Mouse (Mus musculus) adrenal gland, postnatal 36 days (tissue): ENCODE results near the gene Nacc2. TPM values are rescaled to one million over a fixed set of nuclear protein-coding genes. Genes with fewer than 3 reads are reported as not detected.
A peak's percentile ranks its signal among the peaks of the same experiment; 100 is the strongest.

ENCODE experiments used
- DNase-seq, 2 experiments: peaks; one replicate each; pipeline ENCODE4 v3.0.0; 2021; ENCODE audit warnings: mixed read lengths in 1 of 2
- long read RNA-seq, 2 experiments: library from polyadenylated mRNA; stranded (forward); transcript quantifications; one replicate each; pipeline ENCODE4 v2.0.0; 2021; ENCODE audit warnings: borderline sequencing depth in 2 of 2
- total RNA-seq, 2 experiments: library from RNA; stranded (reverse); gene quantifications; 2 replicates each; pipeline ENCODE4 v1.2.3; 2021

Gene Nacc2
- total RNA-seq = 10 to 100 TPM; 33.3 to 40.1 TPM
- long read RNA-seq, experiment 1, full-length matches to known transcripts = 14 of 44 reads
- long read RNA-seq, experiment 1, partial matches to known transcripts = 10 of 44 reads
- long read RNA-seq, experiment 1, other reads (novel, unspliced or antisense) = 20 of 44 reads
- long read RNA-seq, experiment 2, full-length matches to known transcripts = 7 of 15 reads
- long read RNA-seq, experiment 2, partial matches to known transcripts = 1 of 15 reads
- long read RNA-seq, experiment 2, other reads (novel, unspliced or antisense) = 7 of 15 reads

- DNase-seq = peak in 1 of 2 experiments; percentile 44
Measured at GRCm38 (mm10) chr2:26123079-26123648, at the start of gene Nacc2. Gene Nacc2, minus strand, starts transcription at chr2:26123220.

GRCm38 (mm10) chr2:26172166-26172565 is 49.1 kb upstream of the Nacc2 start:
- no peak for DNase-seq

- no peak for DNase-seq
Measured at GRCm38 (mm10) chr2:26170376-26170775, 47.4 kb upstream of the Nacc2 start.

- no peak for DNase-seq
Measured at GRCm38 (mm10) chr2:26168843-26169579, 46.0 kb upstream of the Nacc2 start.

- DNase-seq = no peak
Measured at GRCm38 (mm10) chr2:26166890-26167289, 43.9 kb upstream of the Nacc2 start.

GRCm38 (mm10) chr2:26158064-26158463 is 35.0 kb upstream of the Nacc2 start:
- no peak for DNase-seq

GRCm38 (mm10) chr2:26156191-26156977 is 33.4 kb upstream of the Nacc2 start:
- DNase-seq = no peak

GRCm38 (mm10) chr2:26155737-26156136 is 32.7 kb upstream of the Nacc2 start:
- no peak for DNase-seq

GRCm38 (mm10) chr2:26154586-26154985 is 31.6 kb upstream of the Nacc2 start:
- no peak for DNase-seq

GRCm38 (mm10) chr2:26153909-26154340 is 30.9 kb upstream of the Nacc2 start:
- peak in 1 of 2 experiments; percentile 46 for DNase-seq

- DNase-seq = peak; percentile 65 to 76
Measured at GRCm38 (mm10) chr2:26153295-26153694, 30.3 kb upstream of the Nacc2 start.

- DNase-seq = no peak
Measured at GRCm38 (mm10) chr2:26147706-26148370, 24.8 kb upstream of the Nacc2 start.

- no peak for DNase-seq
Measured at GRCm38 (mm10) chr2:26146337-26147042, 23.5 kb upstream of the Nacc2 start.

- no peak for DNase-seq
Measured at GRCm38 (mm10) chr2:26145113-26145512, 22.1 kb upstream of the Nacc2 start.

- peak; percentile 39 to 59 for DNase-seq
Measured at GRCm38 (mm10) chr2:26144331-26144730, 21.3 kb upstream of the Nacc2 start.

GRCm38 (mm10) chr2:26143556-26143955 is 20.5 kb upstream of the Nacc2 start:
- peak; percentile 88 for DNase-seq

- no peak for DNase-seq
Measured at GRCm38 (mm10) chr2:26142986-26143385, 20.0 kb upstream of the Nacc2 start.

- DNase-seq = peak; percentile 75 to 84
Measured at GRCm38 (mm10) chr2:26141893-26142635, 19.0 kb upstream of the Nacc2 start.

- DNase-seq = no peak
Measured at GRCm38 (mm10) chr2:26140903-26141302, 17.9 kb upstream of the Nacc2 start.

GRCm38 (mm10) chr2:26140292-26140819 is 17.3 kb upstream of the Nacc2 start:
- DNase-seq = peak; percentile 100
